Mouse (Mus musculus): Measurements from ENCODE around the gene Rapgef4. TPM values are rescaled to one million over a fixed set of nuclear protein-coding genes. Genes with fewer than 3 reads are reported as not detected.

The Rapgef4 gene
- polyA plus RNA-seq, 1 experiment from 2014 or later, result 4.4 TPM

GRCm38 (mm10) chr2:72078140-72078521 lies 97.1 kb downstream of the Rapgef4 start:
- Histone ChIP-seq H3K4me1 (ENCODE audit: control insufficient read depth, insufficient read depth, low read length) (no peaks in the 10 kb centered on the region), H3K9me3 (ENCODE audit: control insufficient read depth, low read depth, low read length) (no peaks in the 10 kb centered on the region), H3K9ac (replicated peaks; ENCODE audit: low read depth, low read length) (no peak overlapping the region), H3K27me3 (ENCODE audit: control insufficient read depth, insufficient read depth, low read length) (no peaks in the 10 kb centered on the region), H3K27ac (ENCODE audit: low read length) (no peak overlapping the region), H3K4me2 (replicated peaks; ENCODE audit: low read depth, low read length) (no peak overlapping the region), H3K36me3 (ENCODE audit: control insufficient read depth, insufficient read depth, low read length) (no peaks in the 10 kb centered on the region), H3K4me3 (ENCODE audit: low read depth, low read length) (no peak overlapping the region)
- 82% methylated on average over 6 of the region's 6 CpGs for WGBS
- ATAC-seq (ENCODE audit: insufficient number of reproducible peaks, insufficient read depth, low FRiP score, low read depth), result no peak

- no peak overlapping the region for H3K4me3 ChIP-seq (ENCODE audit: low read depth, low read length)
- H3K9ac ChIP-seq (replicated peaks; ENCODE audit: low read depth, low read length), result no peak overlapping the region
- no peaks in the 10 kb centered on the region for H3K27me3 ChIP-seq (ENCODE audit: control insufficient read depth, insufficient read depth, low read length)
- no peaks in the 10 kb centered on the region for H3K9me3 ChIP-seq (ENCODE audit: control insufficient read depth, low read depth, low read length)
- no peaks in the 10 kb centered on the region for H3K4me1 ChIP-seq (ENCODE audit: control insufficient read depth, insufficient read depth, low read length)
- no peak overlapping the region for H3K4me2 ChIP-seq (replicated peaks; ENCODE audit: low read depth, low read length)
- no peak for ATAC-seq (ENCODE audit: insufficient number of reproducible peaks, insufficient read depth, low FRiP score, low read depth)
- 78% methylated on average over 8 of the region's 8 CpGs for WGBS
- no peaks in the 10 kb centered on the region for H3K36me3 ChIP-seq (ENCODE audit: control insufficient read depth, insufficient read depth, low read length)
- no peak overlapping the region for H3K27ac ChIP-seq (ENCODE audit: low read length)
Measured at GRCm38 (mm10) chr2:72079110-72079509, 98.1 kb downstream of the Rapgef4 start.

DNA sequence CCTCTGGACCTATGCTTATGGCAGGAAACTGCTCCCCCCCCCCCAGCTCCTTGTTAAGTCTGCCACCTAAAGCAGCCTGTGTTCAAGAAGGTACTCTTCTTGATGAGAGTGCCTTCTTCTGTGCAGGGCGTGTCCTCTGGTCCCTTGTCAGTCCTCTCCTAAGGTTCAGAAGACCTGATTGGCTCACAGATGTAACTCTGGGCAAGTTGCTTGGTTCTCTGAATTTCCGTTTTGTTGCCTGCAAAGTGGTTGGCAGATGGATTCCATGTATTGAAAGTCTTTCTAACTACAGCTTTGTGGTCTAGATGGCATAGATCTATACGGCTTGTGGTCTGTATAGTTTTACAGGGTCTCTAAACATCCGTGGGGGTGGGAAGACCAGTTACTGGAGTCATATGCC lies 101.8 kb downstream of the Rapgef4 start:
- Histone ChIP-seq H3K4me3 (ENCODE audit: low read depth, low read length) (no peak overlapping the region), H3K9ac (replicated peaks; ENCODE audit: low read depth, low read length) (no peak overlapping the region), H3K36me3 (ENCODE audit: control insufficient read depth, insufficient read depth, low read length) (no peaks in the 10 kb centered on the region), H3K9me3 (ENCODE audit: control insufficient read depth, low read depth, low read length) (no peaks in the 10 kb centered on the region), H3K4me2 (replicated peaks; ENCODE audit: low read depth, low read length) (no peak overlapping the region), H3K27me3 (ENCODE audit: control insufficient read depth, insufficient read depth, low read length) (no peaks in the 10 kb centered on the region), H3K27ac (ENCODE audit: low read length) (no peak overlapping the region), H3K4me1 (ENCODE audit: control insufficient read depth, insufficient read depth, low read length) (no peaks in the 10 kb centered on the region)
- no peak for ATAC-seq (ENCODE audit: insufficient number of reproducible peaks, insufficient read depth, low FRiP score, low read depth)
- WGBS, result 87% methylated on average over 4 of the region's 4 CpGs

DNA sequence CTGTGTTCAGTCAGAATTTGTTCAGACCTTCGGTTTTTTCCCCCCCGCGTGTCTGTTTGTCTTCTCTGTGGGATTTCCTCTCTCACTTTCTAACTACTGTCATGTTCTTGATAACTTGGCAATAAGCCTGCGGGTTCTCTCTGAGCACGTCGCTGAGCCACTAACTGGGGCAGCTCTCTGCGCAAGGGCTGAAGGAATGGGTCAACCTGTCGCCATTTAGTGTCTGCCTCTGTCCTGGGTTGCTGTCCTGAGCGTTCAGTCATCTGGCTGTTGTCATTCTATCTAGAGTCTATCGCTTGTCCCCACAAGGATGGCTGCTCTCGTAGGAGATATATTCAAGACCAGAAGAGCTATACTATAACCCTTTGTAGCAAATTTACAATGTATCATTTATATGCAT lies 107.8 kb downstream of the Rapgef4 start:
- no peak overlapping the region for H3K4me2 ChIP-seq (replicated peaks; ENCODE audit: low read depth, low read length)
- no peak overlapping the region for H3K9ac ChIP-seq (replicated peaks; ENCODE audit: low read depth, low read length)
- H3K27ac ChIP-seq (ENCODE audit: low read length), result no peak overlapping the region
- H3K27me3 ChIP-seq (ENCODE audit: control insufficient read depth, insufficient read depth, low read length), result no peaks in the 10 kb centered on the region
- H3K4me3 ChIP-seq (ENCODE audit: low read depth, low read length), result no peak overlapping the region
- no peak for ATAC-seq (ENCODE audit: insufficient number of reproducible peaks, insufficient read depth, low FRiP score, low read depth)
- H3K36me3 ChIP-seq (ENCODE audit: control insufficient read depth, insufficient read depth, low read length), result no peaks in the 10 kb centered on the region
- WGBS, result 87% methylated on average over 11 of the region's 11 CpGs
- H3K4me1 ChIP-seq (ENCODE audit: control insufficient read depth, insufficient read depth, low read length), result 0 out of 2 replicates have a peak, but pooled peaks cover 4% of the 10 kb centered on the region
- no peaks in the 10 kb centered on the region for H3K9me3 ChIP-seq (ENCODE audit: control insufficient read depth, low read depth, low read length)

- Histone ChIP-seq H3K4me1 (ENCODE audit: control insufficient read depth, insufficient read depth, low read length) (peaks cover 13% of the 10 kb centered on the region; the same call in 1 of the 2 replicates), H3K36me3 (ENCODE audit: control insufficient read depth, insufficient read depth, low read length) (no peaks in the 10 kb centered on the region), H3K9ac (replicated peaks; ENCODE audit: low read depth, low read length) (no peak overlapping the region), H3K27me3 (ENCODE audit: control insufficient read depth, insufficient read depth, low read length) (no peaks in the 10 kb centered on the region), H3K9me3 (ENCODE audit: control insufficient read depth, low read depth, low read length) (no peaks in the 10 kb centered on the region), H3K4me3 (ENCODE audit: low read depth, low read length) (no peak overlapping the region), H3K4me2 (replicated peaks; ENCODE audit: low read depth, low read length) (no peak overlapping the region), H3K27ac (ENCODE audit: low read length) (no peak overlapping the region)
- WGBS, result 74% methylated on average over 2 of the region's 2 CpGs
- ATAC-seq (ENCODE audit: insufficient number of reproducible peaks, insufficient read depth, low FRiP score, low read depth), result no peak
Measured at GRCm38 (mm10) chr2:72090061-72090460, 109.0 kb downstream of the Rapgef4 start.

DNA sequence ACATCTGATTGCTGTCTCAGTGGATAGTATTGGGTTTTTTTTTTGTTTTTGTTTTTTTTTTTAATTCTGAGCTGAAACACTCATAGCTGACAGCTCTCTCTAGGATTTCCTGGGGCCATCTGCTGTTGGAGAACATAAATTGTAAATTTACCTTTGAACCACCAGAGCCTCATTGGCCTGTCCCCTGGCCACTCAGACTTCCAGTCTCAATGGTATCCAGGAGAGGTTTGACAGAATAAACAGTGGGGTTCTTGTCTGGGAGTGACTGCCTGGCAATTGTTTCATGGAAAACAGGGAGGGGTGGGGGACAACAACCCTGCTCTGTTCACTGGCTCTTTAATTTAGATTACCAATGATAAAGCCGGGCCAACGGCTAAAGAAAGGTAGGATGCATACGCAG lies 111.0 kb downstream of the Rapgef4 start:
- Histone ChIP-seq H3K4me1 (ENCODE audit: control insufficient read depth, insufficient read depth, low read length) (peaks cover 14% of the 10 kb centered on the region; the same call in 1 of the 2 replicates), H3K9ac (replicated peaks; ENCODE audit: low read depth, low read length) (no peak overlapping the region), H3K36me3 (ENCODE audit: control insufficient read depth, insufficient read depth, low read length) (no peaks in the 10 kb centered on the region), H3K4me2 (replicated peaks; ENCODE audit: low read depth, low read length) (no peak overlapping the region), H3K27ac (ENCODE audit: low read length) (no peak overlapping the region), H3K4me3 (ENCODE audit: low read depth, low read length) (no peak overlapping the region), H3K9me3 (ENCODE audit: control insufficient read depth, low read depth, low read length) (no peaks in the 10 kb centered on the region), H3K27me3 (ENCODE audit: control insufficient read depth, insufficient read depth, low read length) (no peaks in the 10 kb centered on the region)
- no peak for ATAC-seq (ENCODE audit: insufficient number of reproducible peaks, insufficient read depth, low FRiP score, low read depth)
- 21% methylated on average over 3 of the region's 3 CpGs for WGBS

GRCm38 (mm10) chr2:72093402-72094037 lies 112.5 kb downstream of the Rapgef4 start:
- H3K9me3 ChIP-seq (ENCODE audit: control insufficient read depth, low read depth, low read length), result no peaks in the 10 kb centered on the region
- no peaks in the 10 kb centered on the region for H3K27me3 ChIP-seq (ENCODE audit: control insufficient read depth, insufficient read depth, low read length)
- peaks cover 14% of the 10 kb centered on the region; the same call in 1 of the 2 replicates for H3K4me1 ChIP-seq (ENCODE audit: control insufficient read depth, insufficient read depth, low read length)
- H3K27ac ChIP-seq (ENCODE audit: low read length), result no peak overlapping the region
- no peak for ATAC-seq (ENCODE audit: insufficient number of reproducible peaks, insufficient read depth, low FRiP score, low read depth)
- H3K36me3 ChIP-seq (ENCODE audit: control insufficient read depth, insufficient read depth, low read length), result no peaks in the 10 kb centered on the region
- no peak overlapping the region for H3K9ac ChIP-seq (replicated peaks; ENCODE audit: low read depth, low read length)
- 80% methylated on average over 20 of the region's 20 CpGs for WGBS
- no peak overlapping the region for H3K4me2 ChIP-seq (replicated peaks; ENCODE audit: low read depth, low read length)
- no peak overlapping the region for H3K4me3 ChIP-seq (ENCODE audit: low read depth, low read length)

DNA sequence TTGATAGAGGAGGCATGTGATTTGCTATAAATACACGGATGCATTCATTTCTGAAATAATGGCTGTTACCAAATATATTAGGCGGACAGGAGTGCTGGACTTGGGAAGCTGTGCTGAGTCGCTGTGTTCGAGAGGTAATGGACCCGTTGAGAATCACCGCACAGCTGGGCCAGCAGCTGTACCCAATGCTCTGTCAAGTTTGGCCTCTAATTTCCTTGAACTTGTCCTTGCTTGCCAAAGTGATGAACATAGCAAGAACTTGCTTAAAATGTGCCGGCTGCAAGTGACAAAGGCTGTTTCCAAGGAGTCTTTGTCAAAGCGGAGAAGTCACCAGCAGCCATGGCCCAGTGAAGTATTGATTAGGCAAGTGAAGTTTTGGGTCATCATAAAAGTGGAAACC lies 113.0 kb downstream of the Rapgef4 start:
- H3K27me3 ChIP-seq (ENCODE audit: control insufficient read depth, insufficient read depth, low read length), result no peaks in the 10 kb centered on the region
- H3K4me3 ChIP-seq (ENCODE audit: low read depth, low read length), result no peak overlapping the region
- no peak overlapping the region for H3K9ac ChIP-seq (replicated peaks; ENCODE audit: low read depth, low read length)
- H3K4me1 ChIP-seq (ENCODE audit: control insufficient read depth, insufficient read depth, low read length), result peaks cover 14% of the 10 kb centered on the region; the same call in 1 of the 2 replicates
- H3K9me3 ChIP-seq (ENCODE audit: control insufficient read depth, low read depth, low read length), result no peaks in the 10 kb centered on the region
- 0 out of 2 replicates have a peak overlapping the region, but pooled peaks have one; percentile 10 for H3K27ac ChIP-seq (ENCODE audit: low read length)
- 84% methylated on average over 8 of the region's 8 CpGs for WGBS
- H3K4me2 ChIP-seq (replicated peaks; ENCODE audit: low read depth, low read length), result no peak overlapping the region
- no peak for ATAC-seq (ENCODE audit: insufficient number of reproducible peaks, insufficient read depth, low FRiP score, low read depth)
- H3K36me3 ChIP-seq (ENCODE audit: control insufficient read depth, insufficient read depth, low read length), result no peaks in the 10 kb centered on the region

- ATAC-seq (ENCODE audit: insufficient number of reproducible peaks, insufficient read depth, low FRiP score, low read depth), result no peak
- no peaks in the 10 kb centered on the region for H3K27me3 ChIP-seq (ENCODE audit: control insufficient read depth, insufficient read depth, low read length)
- 62% methylated on average over 7 of the region's 7 CpGs for WGBS
- H3K36me3 ChIP-seq (ENCODE audit: control insufficient read depth, insufficient read depth, low read length), result no peaks in the 10 kb centered on the region
- H3K4me2 ChIP-seq (replicated peaks; ENCODE audit: low read depth, low read length), result no peak overlapping the region
- no peaks in the 10 kb centered on the region for H3K9me3 ChIP-seq (ENCODE audit: control insufficient read depth, low read depth, low read length)
- no peak overlapping the region for H3K4me3 ChIP-seq (ENCODE audit: low read depth, low read length)
- 0 out of 2 replicates have a peak overlapping the region, but pooled peaks have one; percentile 10 for H3K27ac ChIP-seq (ENCODE audit: low read length)
- H3K4me1 ChIP-seq (ENCODE audit: control insufficient read depth, insufficient read depth, low read length), result peaks cover 14% of the 10 kb centered on the region; the same call in 1 of the 2 replicates
- no peak overlapping the region for H3K9ac ChIP-seq (replicated peaks; ENCODE audit: low read depth, low read length)
Measured at GRCm38 (mm10) chr2:72094446-72094845, 113.4 kb downstream of the Rapgef4 start.
